Mouse (Mus musculus): ENCODE results near the gene Otub2. TPM values are rescaled to one million over a fixed set of nuclear protein-coding genes. Genes with fewer than 3 reads are reported as not detected.

Gene Otub2
- total and polyA plus RNA-seq, 3 experiments = 4.6 to 18.9 (median 15.2) TPM

- H3K9me3 ChIP-seq (replicated peaks) = no peaks in the 10 kb centered on the region
- peaks cover 65% of the 10 kb centered on the region for H3K4me1 ChIP-seq (ENCODE audit: insufficient read depth, low read depth, low read length)
- ATAC-seq (ENCODE audit: extremely low read depth, insufficient number of reproducible peaks, low FRiP score, poor library complexity, severe bottlenecking) = no peak
- TF ChIP-seq CTCF (IDR thresholded peaks at IDR 0.05; ENCODE audit: low read depth, low read length) = no peak
- TF ChIP-seq POLR2AphosphoS5 (IDR thresholded peaks at IDR 0.05; ENCODE audit: insufficient replicate concordance, low read depth, low read length) = no peak
- no peak for TF ChIP-seq GATA1 (IDR thresholded peaks at IDR 0.05; ENCODE audit: borderline replicate concordance, low read length)
- no peak for TF ChIP-seq GATA2 (IDR thresholded peaks at IDR 0.05; ENCODE audit: borderline replicate concordance, low read depth, low read length)
- no peak for TF ChIP-seq TAL1 (conservative IDR thresholded peaks at IDR 0.05; ENCODE audit: low read depth, low read length)
- no peak overlapping the region for H3K4me3 ChIP-seq (ENCODE audit: low read depth, low read length)
- H3K27me3 ChIP-seq (ENCODE audit: insufficient read depth, low read length) = no peaks in the 10 kb centered on the region
- H3K36me3 ChIP-seq (replicated peaks) = peaks cover 82% of the 10 kb centered on the region
- no peak for DNase-seq (ENCODE audit: low spot score)
Measured at GRCm38 (mm10) chr12:103396751-103397150, 8.3 kb downstream of the Otub2 start.

GRCm38 (mm10) chr12:103404131-103404530 is 15.6 kb downstream of the Otub2 start:
- TF ChIP-seq POLR2AphosphoS5 (IDR thresholded peaks at IDR 0.05; ENCODE audit: insufficient replicate concordance, low read depth, low read length) (peak; percentile 85; the same call in 1 of the 2 replicates), TAL1 (conservative IDR thresholded peaks at IDR 0.05; ENCODE audit: low read depth, low read length) (no peak), GATA1 (IDR thresholded peaks at IDR 0.05; ENCODE audit: borderline replicate concordance, low read length) (no peak), GATA2 (IDR thresholded peaks at IDR 0.05; ENCODE audit: borderline replicate concordance, low read depth, low read length) (no peak), CTCF (IDR thresholded peaks at IDR 0.05; ENCODE audit: low read depth, low read length) (no peak)
- H3K9me3 ChIP-seq (replicated peaks) = no peaks in the 10 kb centered on the region
- no peak for ATAC-seq (ENCODE audit: extremely low read depth, insufficient number of reproducible peaks, low FRiP score, poor library complexity, severe bottlenecking)
- H3K4me3 ChIP-seq (ENCODE audit: low read depth, low read length) = no peak overlapping the region
- H3K4me1 ChIP-seq (ENCODE audit: insufficient read depth, low read depth, low read length) = peaks cover 34% of the 10 kb centered on the region
- H3K27me3 ChIP-seq (ENCODE audit: insufficient read depth, low read length) = no peaks in the 10 kb centered on the region
- H3K36me3 ChIP-seq (replicated peaks) = peaks cover 100% of the 10 kb centered on the region
- no peak for DNase-seq (ENCODE audit: low spot score)

- DNase-seq (ENCODE audit: low spot score) (no peak), ATAC-seq (ENCODE audit: extremely low read depth, insufficient number of reproducible peaks, low FRiP score, poor library complexity, severe bottlenecking) (no peak)
- Histone ChIP-seq H3K27me3 (ENCODE audit: insufficient read depth, low read length) (no peaks in the 10 kb centered on the region), H3K9me3 (replicated peaks) (no peaks in the 10 kb centered on the region), H3K36me3 (replicated peaks) (peaks cover 100% of the 10 kb centered on the region), H3K4me1 (ENCODE audit: insufficient read depth, low read depth, low read length) (peaks cover 52% of the 10 kb centered on the region), H3K4me3 (ENCODE audit: low read depth, low read length) (no peak within 1 kb of the TSS)
- TF ChIP-seq POLR2AphosphoS5 (IDR thresholded peaks at IDR 0.05; ENCODE audit: insufficient replicate concordance, low read depth, low read length) = no peak; the same call in 1 of the 2 replicates
- TF ChIP-seq GATA2 (IDR thresholded peaks at IDR 0.05; ENCODE audit: borderline replicate concordance, low read depth, low read length) = no peak
- no peak for TF ChIP-seq CTCF (IDR thresholded peaks at IDR 0.05; ENCODE audit: low read depth, low read length)
- no peak for TF ChIP-seq TAL1 (conservative IDR thresholded peaks at IDR 0.05; ENCODE audit: low read depth, low read length)
- TF ChIP-seq GATA1 (IDR thresholded peaks at IDR 0.05; ENCODE audit: borderline replicate concordance, low read length) = no peak
Measured at GRCm38 (mm10) chr12:103407720-103408119, 19.2 kb downstream of the Otub2 start, which contains the start of gene 9330161L09Rik. Gene 9330161L09Rik, minus strand, starts transcription at chr12:103407820.

GRCm38 (mm10) chr12:103408144-103408543 is 19.7 kb downstream of the Otub2 start:
- DNase-seq (ENCODE audit: low spot score) = no peak
- TF ChIP-seq POLR2AphosphoS5 (IDR thresholded peaks at IDR 0.05; ENCODE audit: insufficient replicate concordance, low read depth, low read length) (no peak), TAL1 (conservative IDR thresholded peaks at IDR 0.05; ENCODE audit: low read depth, low read length) (no peak), GATA1 (IDR thresholded peaks at IDR 0.05; ENCODE audit: borderline replicate concordance, low read length) (no peak), CTCF (IDR thresholded peaks at IDR 0.05; ENCODE audit: low read depth, low read length) (no peak), GATA2 (IDR thresholded peaks at IDR 0.05; ENCODE audit: borderline replicate concordance, low read depth, low read length) (no peak)
- Histone ChIP-seq H3K27me3 (ENCODE audit: insufficient read depth, low read length) (no peaks in the 10 kb centered on the region), H3K4me1 (ENCODE audit: insufficient read depth, low read depth, low read length) (peaks cover 53% of the 10 kb centered on the region), H3K36me3 (replicated peaks) (peaks cover 100% of the 10 kb centered on the region), H3K4me3 (ENCODE audit: low read depth, low read length) (no peak overlapping the region), H3K9me3 (replicated peaks) (no peaks in the 10 kb centered on the region)
- ATAC-seq (ENCODE audit: extremely low read depth, insufficient number of reproducible peaks, low FRiP score, poor library complexity, severe bottlenecking) = no peak

- no peaks in the 10 kb centered on the region for H3K27me3 ChIP-seq (ENCODE audit: insufficient read depth, low read length)
- DNase-seq (ENCODE audit: low spot score) (peak; percentile 29), ATAC-seq (ENCODE audit: extremely low read depth, insufficient number of reproducible peaks, low FRiP score, poor library complexity, severe bottlenecking) (no peak)
- peak overlapping the region; percentile 88 for H3K4me3 ChIP-seq (ENCODE audit: low read depth, low read length)
- peaks cover 39% of the 10 kb centered on the region for H3K4me1 ChIP-seq (ENCODE audit: insufficient read depth, low read depth, low read length)
- peaks cover 2% of the 10 kb centered on the region for H3K9me3 ChIP-seq (replicated peaks)
- H3K36me3 ChIP-seq (replicated peaks) = peaks cover 30% of the 10 kb centered on the region
- TF ChIP-seq TAL1 (conservative IDR thresholded peaks at IDR 0.05; ENCODE audit: low read depth, low read length) (no peak), GATA2 (IDR thresholded peaks at IDR 0.05; ENCODE audit: borderline replicate concordance, low read depth, low read length) (no peak), CTCF (IDR thresholded peaks at IDR 0.05; ENCODE audit: low read depth, low read length) (no peak), GATA1 (IDR thresholded peaks at IDR 0.05; ENCODE audit: borderline replicate concordance, low read length) (no peak), POLR2AphosphoS5 (IDR thresholded peaks at IDR 0.05; ENCODE audit: insufficient replicate concordance, low read depth, low read length) (no peak)
Measured at GRCm38 (mm10) chr12:103425016-103425728, 36.7 kb downstream of the Otub2 start.

- peak; percentile 98 for DNase-seq (ENCODE audit: low spot score)
- Histone ChIP-seq H3K4me3 (ENCODE audit: low read depth, low read length) (peak within 1 kb of the TSS; percentile 88), H3K9me3 (replicated peaks) (peaks cover 2% of the 10 kb centered on the region), H3K4me1 (ENCODE audit: insufficient read depth, low read depth, low read length) (peaks cover 41% of the 10 kb centered on the region), H3K27me3 (ENCODE audit: insufficient read depth, low read length) (no peaks in the 10 kb centered on the region), H3K36me3 (replicated peaks) (peaks cover 27% of the 10 kb centered on the region)
- TF ChIP-seq TAL1 (conservative IDR thresholded peaks at IDR 0.05; ENCODE audit: low read depth, low read length) (no peak), GATA1 (IDR thresholded peaks at IDR 0.05; ENCODE audit: borderline replicate concordance, low read length) (no peak), POLR2AphosphoS5 (IDR thresholded peaks at IDR 0.05; ENCODE audit: insufficient replicate concordance, low read depth, low read length) (no peak), CTCF (IDR thresholded peaks at IDR 0.05; ENCODE audit: low read depth, low read length) (no peak), GATA2 (IDR thresholded peaks at IDR 0.05; ENCODE audit: borderline replicate concordance, low read depth, low read length) (no peak)
- ATAC-seq (ENCODE audit: extremely low read depth, insufficient number of reproducible peaks, low FRiP score, poor library complexity, severe bottlenecking) = peak; percentile 99
Measured at GRCm38 (mm10) chr12:103425729-103426470, 37.4 kb downstream of the Otub2 start, which contains the start of gene Ddx24. Gene Ddx24, minus strand, starts transcription at chr12:103425830.

Measured in G1E (cell line).